Mouse (Mus musculus): ENCODE results near the gene Myof.

The Myof gene

GRCm38 (mm10) chr19:38043281-38043981, at the start of gene Myof:
Gene Myof (minus strand): TSS chr19:38043577.
- peak in 1 of 2 experiments; percentile 28 for DNase-seq (ENCODE audit: low spot score in 2 of 2)

- no peak for DNase-seq (ENCODE audit: low spot score in 2 of 2)
Measured at GRCm38 (mm10) chr19:38091512-38091985, 48.2 kb upstream of the Myof start.

GRCm38 (mm10) chr19:38089358-38089757, 46.0 kb upstream of the Myof start:
- DNase-seq (ENCODE audit: low spot score in 2 of 2): no peak

GRCm38 (mm10) chr19:38086948-38087551, 43.7 kb upstream of the Myof start:
- no peak for DNase-seq (ENCODE audit: low spot score in 2 of 2)

GRCm38 (mm10) chr19:38085841-38086240, 42.5 kb upstream of the Myof start:
- no peak for DNase-seq (ENCODE audit: low spot score in 2 of 2)

- DNase-seq (ENCODE audit: low spot score in 2 of 2): no peak
Measured at GRCm38 (mm10) chr19:38082931-38083525, 39.7 kb upstream of the Myof start.

GRCm38 (mm10) chr19:38081361-38081760, 38.0 kb upstream of the Myof start:
- no peak for DNase-seq (ENCODE audit: low spot score in 2 of 2)

- DNase-seq (ENCODE audit: low spot score in 2 of 2): no peak
Measured at GRCm38 (mm10) chr19:38077851-38078540, 34.6 kb upstream of the Myof start.

- DNase-seq (ENCODE audit: low spot score in 2 of 2): no peak
Measured at GRCm38 (mm10) chr19:38076251-38076650, 32.9 kb upstream of the Myof start.

GRCm38 (mm10) chr19:38075051-38075450, 31.7 kb upstream of the Myof start:
- no peak for DNase-seq (ENCODE audit: low spot score in 2 of 2)

- no peak for DNase-seq (ENCODE audit: low spot score in 2 of 2)
Measured at GRCm38 (mm10) chr19:38073226-38073625, 29.8 kb upstream of the Myof start.

- DNase-seq (ENCODE audit: low spot score in 2 of 2): no peak
Measured at GRCm38 (mm10) chr19:38064051-38064450, 20.7 kb upstream of the Myof start.

- no peak for DNase-seq (ENCODE audit: low spot score in 2 of 2)
Measured at GRCm38 (mm10) chr19:38063201-38063600, 19.8 kb upstream of the Myof start.

GRCm38 (mm10) chr19:38056931-38057330, 13.6 kb upstream of the Myof start:
- no peak for DNase-seq (ENCODE audit: low spot score in 2 of 2)

- DNase-seq (ENCODE audit: low spot score in 2 of 2): no peak
Measured at GRCm38 (mm10) chr19:38056276-38056675, 12.9 kb upstream of the Myof start.

- DNase-seq (ENCODE audit: low spot score in 2 of 2): no peak
Measured at GRCm38 (mm10) chr19:38055798-38056197, 12.4 kb upstream of the Myof start.

- DNase-seq (ENCODE audit: low spot score in 2 of 2): peak; percentile 91 to 95
Measured at GRCm38 (mm10) chr19:38054720-38055192, 11.4 kb upstream of the Myof start, which contains the start of gene Cep55. Gene Cep55 (plus strand): TSS chr19:38055011.

- DNase-seq (ENCODE audit: low spot score in 2 of 2): peak; percentile 85 to 86
Measured at GRCm38 (mm10) chr19:38054149-38054719, 10.9 kb upstream of the Myof start.

- DNase-seq (ENCODE audit: low spot score in 2 of 2): no peak
Measured at GRCm38 (mm10) chr19:38053227-38054041, 10.1 kb upstream of the Myof start.

GRCm38 (mm10) chr19:38049686-38050085, 6.3 kb upstream of the Myof start:
- DNase-seq (ENCODE audit: low spot score in 2 of 2): no peak

- no peak for DNase-seq (ENCODE audit: low spot score in 2 of 2)
Measured at GRCm38 (mm10) chr19:38045198-38045597, 1.8 kb upstream of the Myof start.
